Mouse (Mus musculus): ENCODE measurements at regions not wholly inside any gene's neighbourhood (a gene's known extent, or its start where the extent isn't known, plus 50 kb on each side); places are given as distances from the start of the nearest gene placed in this dataset.

- TF ChIP-seq EP300 (IDR thresholded peaks at IDR 0.05; ENCODE audit: low read depth): no peak
- TF ChIP-seq CTCF (IDR thresholded peaks at IDR 0.05; ENCODE audit: low read depth): no peak
These were observed 286.0 kb upstream of the N6amt1 start for GRCm38 (mm10) chr16:87067981-87068380.

Data from liver, postnatal 0 days (tissue).